Mouse (Mus musculus) adrenal gland, postnatal 36 days (tissue): ENCODE results near the gene Pxk. TPM values are rescaled to one million over a fixed set of nuclear protein-coding genes. Genes with fewer than 3 reads are reported as not detected.
A peak's percentile ranks its signal among the peaks of the same experiment; 100 is the strongest.

Experiments used
- DNase-seq, 2 experiments: peaks; one replicate each; pipeline ENCODE4 v3.0.0; 2021; ENCODE audit warnings: mixed read lengths in 1 of 2
- total RNA-seq, 2 experiments: library from RNA; stranded (reverse); gene quantifications; 2 replicates each; pipeline ENCODE4 v1.2.3; 2021

Gene Pxk
- total RNA-seq, 2 experiments from 2014 or later: 56.7 to 98.1 TPM

DNA sequence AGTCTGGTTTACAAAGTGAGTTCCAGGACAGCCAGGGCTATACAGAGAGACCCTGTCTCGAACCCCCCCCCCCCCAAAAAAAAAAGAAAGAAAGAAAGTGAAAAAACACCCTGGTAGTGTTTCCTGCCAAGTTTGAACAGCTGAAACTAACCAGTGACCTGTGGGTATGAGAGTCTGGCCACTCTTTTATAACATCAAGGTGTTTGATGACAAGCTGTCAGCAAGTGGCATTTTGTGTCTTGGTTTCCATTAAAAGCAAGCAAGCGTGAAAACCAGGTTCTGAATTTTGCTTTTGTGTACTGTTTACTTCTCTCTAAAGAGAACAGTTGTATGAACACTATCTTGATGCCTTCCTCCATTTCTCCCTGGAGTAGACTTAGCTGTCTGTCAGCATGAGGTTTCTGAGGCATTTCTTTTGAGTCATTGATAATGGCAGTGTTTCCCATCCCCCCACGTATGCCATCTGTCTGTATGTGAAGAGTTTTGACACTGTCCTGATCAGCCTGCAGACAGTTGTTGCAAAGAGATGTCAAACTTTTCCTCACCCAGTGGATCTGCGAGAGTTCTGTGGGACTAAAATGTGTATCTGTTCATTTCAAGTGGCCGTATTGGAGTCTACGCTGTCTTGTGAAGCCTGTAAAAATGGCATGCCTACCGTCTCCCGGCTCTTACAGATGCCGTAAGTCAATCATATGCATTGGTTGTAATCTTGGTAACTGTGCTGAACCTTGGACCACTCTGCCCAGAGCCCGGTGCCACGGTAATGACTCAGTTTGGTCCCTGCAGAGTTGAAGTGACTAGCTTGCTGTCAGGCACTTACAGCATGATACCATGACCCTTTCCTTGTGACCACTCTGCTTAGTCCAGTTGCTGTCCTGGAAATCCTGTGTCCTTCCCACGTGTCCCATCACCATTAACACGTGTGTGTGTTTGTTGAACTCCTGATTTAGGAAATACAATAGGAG lies 47.9 kb downstream of the Pxk start:
- no peak for DNase-seq

DNA sequence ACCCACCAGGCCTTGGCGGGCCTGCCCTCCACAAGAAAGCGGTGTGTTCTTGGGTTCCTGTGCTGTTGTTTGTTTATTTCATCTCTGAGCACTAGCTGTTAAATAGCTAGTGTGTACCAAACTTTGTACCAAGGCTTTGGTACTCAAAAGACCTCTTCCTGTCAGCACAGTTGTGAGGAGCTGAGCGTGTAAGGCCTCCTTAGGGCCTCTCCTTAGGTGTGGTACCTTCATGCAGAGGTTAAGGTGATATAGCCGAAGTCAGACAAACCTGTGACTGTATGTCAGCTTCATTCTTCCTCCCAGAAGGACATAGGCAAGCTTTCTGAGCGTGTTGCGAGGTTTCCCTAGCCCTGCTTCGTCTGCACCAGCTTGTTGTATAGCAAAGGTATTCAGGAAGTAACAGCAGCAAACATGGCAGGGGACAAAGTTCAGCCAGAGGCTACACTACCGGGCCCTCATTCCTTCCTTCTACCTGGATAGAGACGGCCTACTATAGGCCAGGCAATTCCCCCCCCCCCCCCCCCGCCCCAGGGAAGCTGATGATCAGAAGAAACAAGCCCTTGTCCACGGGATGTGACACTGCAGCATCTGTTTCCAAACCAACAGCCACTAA lies 48.7 kb downstream of the Pxk start:
- DNase-seq: no peak

DNA sequence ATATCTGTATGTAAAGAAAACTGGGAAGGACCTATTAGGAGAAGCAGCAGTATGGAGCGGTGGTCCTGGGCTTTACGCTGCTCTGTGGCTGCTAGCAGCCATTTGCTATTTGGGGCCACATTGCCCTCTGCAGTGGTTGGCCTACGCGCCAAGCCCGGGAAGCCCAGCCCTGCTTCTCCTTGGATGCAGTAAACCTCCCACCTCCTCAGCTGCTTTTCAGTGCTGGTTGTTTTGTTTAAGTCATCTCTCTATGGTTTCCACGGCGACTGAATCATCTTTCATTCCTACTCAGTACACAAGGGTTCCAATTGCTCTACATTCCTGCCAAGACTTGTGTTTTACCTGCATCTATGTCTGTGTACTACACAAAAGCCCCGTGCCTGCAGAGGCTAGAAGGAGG lies 50.8 kb downstream of the Pxk start:
- DNase-seq: no peak

DNA sequence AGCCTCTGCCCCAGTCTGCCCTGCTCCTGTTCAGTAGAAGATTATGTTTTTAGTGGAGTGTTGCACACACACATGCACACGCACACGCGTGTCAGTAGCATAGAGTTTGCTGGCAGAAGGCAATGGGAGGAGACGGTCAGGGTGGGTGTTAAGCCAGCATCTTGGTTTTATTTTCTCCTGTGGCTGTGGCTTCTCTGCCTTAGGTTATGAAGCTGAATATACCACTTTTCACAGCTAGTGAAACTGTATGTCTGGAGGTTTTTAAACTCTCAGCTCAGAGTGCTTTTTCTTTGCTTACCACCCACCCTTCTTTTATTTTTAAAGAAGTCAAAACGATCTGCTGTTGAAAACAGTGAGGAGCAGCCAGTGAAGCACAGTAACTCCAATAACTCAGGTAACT lies 53.7 kb downstream of the Pxk start:
- DNase-seq: no peak

DNA sequence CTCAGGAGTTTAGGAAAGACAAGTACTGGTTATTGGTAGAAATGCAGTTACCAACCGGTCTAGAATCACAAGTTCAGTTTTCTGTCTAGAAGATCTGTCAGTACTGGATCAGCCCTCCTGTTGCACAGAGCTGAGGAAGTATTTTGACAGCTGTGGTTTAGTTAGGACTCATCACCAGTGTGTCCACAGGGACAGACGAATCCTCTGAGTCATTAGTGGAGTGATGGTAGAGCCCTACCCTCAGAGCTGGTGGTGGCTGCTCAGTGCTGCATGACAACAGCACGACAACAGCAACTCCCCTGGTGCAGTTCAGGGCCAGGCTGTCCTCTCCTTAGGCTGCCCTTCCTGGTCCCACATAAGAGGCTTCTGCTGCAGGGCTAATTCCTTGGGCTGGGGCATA lies 56.1 kb downstream of the Pxk start:
- peak in 1 of 2 experiments; percentile 18 for DNase-seq

DNA sequence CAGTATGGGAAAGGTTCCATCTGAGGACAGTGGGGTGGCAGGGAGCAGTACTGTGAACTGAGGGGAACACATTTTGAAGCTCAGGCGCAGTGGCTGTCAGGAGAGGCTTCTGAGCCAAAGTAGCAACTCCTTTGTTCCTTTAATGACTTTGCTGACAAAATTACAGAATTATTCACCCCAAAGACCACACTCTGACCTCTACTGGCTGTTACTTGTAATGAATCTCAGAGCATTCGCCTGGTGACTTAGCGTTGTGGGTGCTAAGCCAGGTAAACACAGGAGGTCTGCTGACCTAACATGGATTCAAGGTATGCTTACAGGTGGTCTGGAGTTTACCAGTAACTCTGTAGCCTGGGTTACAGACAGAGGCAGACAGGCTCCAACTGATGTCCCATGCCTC lies 58.9 kb downstream of the Pxk start:
- DNase-seq: no peak

DNA sequence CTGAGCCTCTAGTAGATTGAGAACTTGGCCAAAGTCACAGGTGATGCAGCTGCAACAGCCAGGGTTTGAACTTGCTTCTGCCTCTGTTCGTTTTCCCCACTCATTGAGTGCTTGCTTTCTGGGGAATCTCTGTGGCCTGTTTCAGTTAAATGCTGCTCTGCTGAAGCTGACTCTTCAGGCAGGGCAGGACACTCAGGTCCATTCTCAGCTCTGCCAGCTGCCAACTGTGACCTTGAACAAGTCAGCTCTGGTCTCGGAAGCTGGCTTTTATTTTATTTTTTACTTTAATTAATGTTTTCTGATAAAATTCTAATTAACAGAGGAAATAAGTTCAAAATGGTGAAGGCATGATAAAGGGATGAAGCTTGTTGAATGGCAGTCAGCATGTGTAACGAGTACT lies 60.7 kb downstream of the Pxk start:
- peak; percentile 45 to 55 for DNase-seq

DNA sequence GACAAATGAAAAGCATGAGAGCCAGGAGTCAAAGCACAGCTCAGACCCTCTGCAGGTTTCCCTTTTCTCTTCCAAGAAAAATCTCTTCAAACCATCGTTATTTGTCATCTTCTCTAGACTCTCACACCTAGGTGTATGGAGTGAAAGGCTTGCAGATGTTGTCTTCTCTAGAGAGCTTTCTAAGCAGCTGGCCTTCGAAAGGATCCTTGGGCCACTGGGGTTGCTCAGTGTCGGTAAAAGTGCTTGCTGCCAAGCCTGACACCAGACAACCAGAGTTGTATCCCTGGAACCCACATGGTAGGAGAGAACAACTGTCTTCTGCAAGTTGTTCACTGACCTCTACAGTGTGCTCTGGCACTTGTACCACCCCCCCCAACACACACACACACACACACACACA lies 61.1 kb downstream of the Pxk start:
- DNase-seq: peak; percentile 35 to 44

DNA sequence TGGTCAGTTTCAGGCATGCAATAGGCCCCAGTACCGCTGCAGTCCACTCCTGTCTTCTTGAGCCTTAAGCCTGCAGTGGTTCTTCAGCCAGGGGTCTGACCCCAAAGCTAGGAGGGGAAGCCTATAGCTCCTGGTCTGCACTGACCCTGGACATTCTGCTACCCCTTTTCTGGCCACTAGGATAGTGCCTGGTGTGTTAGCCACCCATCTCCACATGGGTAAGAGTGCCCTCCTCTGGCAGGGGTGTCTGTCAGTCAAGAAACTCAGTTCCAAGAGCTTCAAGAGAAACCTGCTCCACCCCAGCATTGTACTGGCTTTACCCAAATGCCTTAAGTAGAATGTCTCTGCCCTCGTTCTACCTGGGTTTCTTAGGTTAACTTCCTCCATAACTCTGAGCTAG lies 63.8 kb downstream of the Pxk start:
- DNase-seq: peak; percentile 36 to 68

DNA sequence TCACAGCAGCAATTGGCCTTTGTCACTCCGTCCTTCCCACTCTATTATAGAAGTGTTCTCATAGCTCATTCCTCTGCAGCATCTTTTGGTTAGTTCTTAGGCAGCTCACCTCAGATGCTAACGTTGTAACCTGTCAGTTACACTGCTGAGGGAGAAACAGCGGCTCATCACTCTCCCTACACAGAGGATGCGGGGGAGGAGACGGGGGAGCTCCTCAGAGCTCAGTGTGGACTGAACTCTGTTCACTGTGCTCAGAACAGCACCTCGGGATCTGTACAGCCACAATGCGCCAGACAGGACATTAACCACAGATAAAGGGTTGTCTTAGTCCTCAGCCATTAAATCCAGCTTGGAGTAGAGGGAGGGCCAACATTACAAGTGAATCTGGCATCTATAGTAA lies 66.5 kb downstream of the Pxk start:
- no peak for DNase-seq

DNA sequence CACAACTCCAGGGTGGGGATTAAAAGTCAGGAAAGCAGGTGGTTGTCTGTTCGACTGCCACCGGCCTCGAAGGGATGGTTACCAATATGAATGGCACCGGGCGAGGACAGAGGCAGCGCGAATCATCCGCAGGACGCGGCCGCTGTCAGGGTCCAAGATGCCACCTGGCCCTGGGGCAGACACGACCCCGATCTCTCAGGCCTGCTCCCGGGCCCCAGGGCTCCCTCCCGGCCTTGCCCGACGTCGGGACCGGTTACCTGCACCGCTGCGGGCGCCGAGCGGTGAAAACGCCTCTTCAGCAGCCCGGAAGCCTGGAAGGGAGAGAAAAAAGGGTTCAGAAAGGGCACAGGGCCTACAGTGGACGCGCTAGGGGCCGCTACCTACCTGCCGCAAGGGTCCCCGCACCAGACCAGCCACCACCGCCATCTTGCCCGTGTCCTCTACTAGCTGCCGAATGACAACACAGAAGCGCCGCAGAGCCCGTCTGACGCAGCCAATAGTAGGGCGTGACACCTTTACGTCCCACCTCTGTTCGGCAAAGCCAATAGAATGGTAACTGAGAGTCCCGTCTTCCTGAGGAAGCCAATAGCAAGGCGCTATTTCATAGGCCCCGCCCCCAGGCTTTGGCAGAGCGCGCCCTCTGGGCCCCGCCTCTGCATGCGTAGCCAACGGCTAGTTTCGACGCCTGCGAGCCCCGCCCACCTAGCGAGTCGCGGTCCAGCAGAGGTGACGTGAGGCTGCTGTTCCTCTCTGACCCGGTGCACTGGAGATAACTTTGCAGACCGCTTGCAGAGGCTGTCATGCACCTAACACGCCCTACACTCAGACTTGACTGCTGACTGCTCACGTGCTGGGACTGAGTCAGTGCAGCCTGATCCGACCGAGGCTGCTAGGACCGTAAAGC lies 74.7 kb downstream of the Pxk start, which contains the start of gene Pdhb:
TSS of gene Pdhb (minus strand) at position 519 of the 904 bp plus-strand sequence.
- peak; percentile 99 to 100 for DNase-seq

DNA sequence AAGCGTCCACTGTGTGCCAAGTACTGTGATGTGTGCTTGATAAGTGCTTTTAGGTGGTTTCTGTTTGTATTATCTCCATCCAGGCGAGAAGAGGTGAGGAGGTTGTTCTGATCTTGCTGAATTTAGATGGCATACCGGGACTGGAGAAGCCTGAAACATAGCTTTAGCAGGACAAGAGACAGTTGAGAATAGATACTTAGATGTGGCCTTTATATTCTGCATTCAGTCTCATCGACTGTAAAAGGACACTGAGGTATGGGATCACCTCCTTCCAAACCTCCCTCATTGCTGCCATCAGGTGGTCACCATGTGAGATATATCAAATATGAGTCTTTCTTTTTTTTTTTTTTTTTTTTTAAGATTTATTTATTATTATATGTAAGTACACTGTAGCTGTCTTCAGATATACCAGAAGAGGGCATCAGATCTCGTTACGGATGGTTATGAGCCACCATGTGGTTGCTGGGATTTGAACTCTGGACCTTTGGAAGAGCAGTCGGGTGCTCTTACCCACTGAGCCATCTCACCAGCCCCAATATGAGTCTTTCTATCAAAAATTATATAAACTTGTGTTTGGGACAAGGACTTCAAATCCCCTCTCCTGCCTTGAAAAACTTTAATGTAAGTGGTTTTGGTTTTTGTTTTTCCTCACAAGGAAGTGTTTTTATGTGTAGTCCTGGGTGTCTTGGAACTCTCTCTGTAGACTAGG lies 75.7 kb downstream of the Pxk start:
- peak; percentile 14 to 55 for DNase-seq

DNA sequence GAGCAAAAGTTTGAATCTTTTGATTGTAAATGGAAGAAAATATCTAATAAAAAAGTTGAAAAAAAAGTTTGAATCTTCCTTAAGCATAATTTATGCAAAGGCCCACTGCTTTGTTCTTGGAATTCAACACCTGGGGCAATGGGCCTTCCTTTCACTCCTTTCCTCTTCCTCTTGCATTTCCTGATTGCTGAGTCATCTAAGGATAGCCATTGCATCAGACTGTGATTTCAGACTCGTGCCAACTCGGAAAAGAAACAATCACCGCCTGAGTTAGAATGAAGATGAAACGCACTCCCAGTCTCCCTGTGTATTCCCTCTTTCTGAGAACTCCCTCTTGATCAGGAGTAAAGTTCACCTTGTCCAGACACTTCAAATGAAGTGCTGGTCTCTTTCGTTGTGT lies 76.6 kb downstream of the Pxk start:
- DNase-seq: no peak

DNA sequence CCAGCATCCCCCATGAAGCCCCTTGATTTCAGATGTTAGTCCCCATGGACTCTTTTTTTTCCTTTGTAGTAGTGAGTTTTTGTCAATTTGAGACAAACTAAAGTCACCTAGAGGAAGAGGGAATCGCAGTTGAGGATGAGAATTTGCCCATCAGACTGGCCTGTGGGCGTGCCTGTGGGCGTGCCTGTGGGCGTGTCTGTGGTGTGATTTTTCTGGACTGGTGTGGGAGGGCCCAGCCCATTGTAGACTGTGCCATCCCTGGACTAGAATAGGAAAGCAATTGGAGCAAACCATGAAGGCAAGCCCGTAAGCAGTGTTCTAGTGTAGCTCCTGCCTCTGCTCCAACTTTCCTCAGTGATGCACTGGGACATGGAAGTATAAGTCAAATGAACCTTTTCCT lies 78.2 kb downstream of the Pxk start:
- peak; percentile 48 to 59 for DNase-seq

DNA sequence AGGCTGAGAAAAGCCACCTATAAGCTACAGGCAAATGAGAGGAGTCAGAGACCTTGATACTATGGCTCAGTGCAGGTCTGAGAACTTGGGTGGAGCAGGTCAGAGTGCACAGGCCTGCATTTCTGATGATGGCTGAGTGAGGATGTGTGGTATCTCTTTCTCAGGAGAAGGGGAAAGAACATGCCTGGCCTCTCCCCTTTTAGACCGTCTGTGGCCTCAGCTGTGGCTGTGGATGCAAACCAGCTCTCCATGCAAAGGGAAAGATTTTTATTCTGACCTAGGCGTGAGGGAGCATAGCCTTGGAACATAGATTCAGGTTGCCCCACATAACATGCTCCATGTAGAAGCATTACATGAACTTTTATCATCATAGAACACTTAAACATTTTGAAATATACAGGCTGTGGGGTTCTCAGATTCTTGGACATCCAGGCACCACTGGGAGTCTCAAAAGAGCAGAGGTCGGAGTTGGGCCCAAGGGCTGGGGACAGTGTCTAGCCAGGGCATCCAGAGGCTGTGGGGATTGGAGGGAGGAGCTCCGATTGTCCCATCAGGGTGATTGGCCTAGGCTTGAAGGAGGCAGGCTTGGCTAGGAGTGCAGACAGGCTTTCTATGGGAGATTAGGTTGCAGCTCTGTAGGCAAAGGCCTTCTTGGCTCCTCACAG lies 82.5 kb downstream of the Pxk start:
- no peak for DNase-seq

DNA sequence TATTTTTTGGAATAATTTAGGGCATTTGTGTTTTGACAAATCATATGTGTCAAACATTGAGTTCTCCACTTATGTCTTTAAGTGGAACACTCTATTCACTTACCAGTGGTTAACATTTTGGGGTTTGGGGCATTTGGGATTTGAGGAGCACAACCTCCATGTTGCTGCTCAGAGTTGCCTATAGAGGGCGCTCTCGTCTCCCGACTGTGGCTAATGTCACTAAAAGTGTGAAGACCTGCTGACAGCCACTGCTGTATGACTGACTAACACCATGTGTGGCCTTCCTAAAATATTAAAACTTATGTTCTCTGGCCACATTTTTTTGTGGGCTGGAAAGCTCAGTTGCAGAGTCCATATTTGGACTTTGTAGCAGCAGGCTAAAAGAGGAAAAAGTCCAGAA lies 85.3 kb downstream of the Pxk start:
- peak in 1 of 2 experiments; percentile 20 for DNase-seq

DNA sequence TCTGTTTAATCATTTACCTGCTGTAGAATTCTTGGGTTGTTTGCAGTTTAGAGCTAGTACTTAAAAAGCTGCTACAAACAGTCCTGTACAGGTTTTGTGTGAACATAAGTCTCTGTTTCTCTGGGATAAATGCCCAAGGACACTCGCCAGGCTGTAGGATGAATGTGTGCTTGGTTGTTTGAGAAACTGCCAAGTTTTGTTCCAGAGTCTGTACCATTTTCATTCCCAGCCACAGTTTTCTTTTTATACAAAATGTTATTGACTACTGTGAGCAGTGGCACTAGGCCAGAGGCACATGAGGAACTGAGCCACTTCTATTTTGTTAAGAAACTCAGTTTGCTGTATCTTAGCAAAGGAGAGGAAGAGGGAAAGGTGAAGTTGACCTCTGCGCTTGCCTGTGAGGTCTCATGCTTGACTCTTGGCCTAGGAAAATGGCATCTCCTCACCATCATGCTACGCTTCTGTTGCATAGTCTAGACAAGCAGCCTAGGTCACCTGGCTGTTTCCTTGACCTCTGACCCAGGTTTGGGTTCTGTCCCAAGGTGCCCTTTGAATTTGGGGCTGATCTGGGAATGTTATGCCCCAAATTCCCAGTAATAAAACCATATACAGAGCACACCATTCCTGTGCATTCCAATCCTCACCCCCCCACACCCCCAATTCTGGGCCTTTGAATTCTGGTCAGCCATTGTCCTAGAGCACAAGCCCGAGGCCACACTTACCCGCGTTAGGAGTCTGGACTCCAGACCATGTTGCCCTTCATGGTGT lies 88.5 kb downstream of the Pxk start:
- peak; percentile 35 to 52 for DNase-seq

DNA sequence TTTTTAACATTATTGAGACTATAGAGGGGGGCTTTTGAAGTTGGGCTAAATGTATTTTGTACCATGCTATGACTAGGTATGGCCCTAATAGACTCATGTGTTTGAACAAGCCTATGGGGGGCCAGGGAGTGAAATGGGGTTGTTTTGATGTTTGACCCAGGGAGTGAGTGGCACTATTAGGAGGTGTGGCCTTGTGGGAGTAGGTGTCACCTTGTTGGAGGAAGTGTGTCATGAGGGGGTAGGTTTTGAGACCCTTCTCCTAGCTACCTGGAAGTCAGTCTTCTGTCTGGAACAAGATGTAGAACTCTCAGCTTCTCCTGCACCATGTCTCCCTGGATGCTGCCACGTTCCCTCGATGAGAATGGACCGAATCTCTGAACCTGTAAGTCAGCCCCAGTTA lies 92.5 kb downstream of the Pxk start:
- DNase-seq: no peak

DNA sequence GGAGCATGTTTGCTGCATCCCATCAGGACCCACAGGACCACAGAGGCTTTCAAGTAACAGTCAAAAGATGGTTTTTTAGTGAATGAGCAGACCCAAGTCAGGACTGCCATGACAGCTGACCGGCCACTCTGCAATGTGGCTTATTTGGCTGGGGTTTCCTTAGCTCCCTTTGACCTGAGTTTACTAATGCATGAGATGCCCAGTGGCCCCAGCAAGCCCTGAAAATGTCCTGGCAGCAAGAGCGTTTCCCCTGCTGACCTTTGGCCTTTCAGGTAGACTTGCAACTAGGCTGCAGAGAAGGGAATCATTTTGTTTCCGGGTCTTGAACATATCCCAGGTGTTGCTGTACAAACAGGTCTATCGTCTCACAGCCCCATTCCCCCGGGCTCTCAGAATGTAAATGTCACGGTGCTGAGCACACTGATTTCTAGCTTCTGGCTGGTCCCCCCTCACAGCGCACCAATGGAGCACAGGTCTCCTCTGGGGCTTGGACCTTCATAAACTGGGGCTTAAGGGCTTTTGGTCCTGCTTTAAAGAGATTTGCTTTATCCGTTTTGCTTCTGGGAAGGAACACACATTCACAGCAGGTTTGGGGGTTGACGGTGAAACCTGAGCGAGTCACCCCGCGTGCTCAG lies 93.4 kb downstream of the Pxk start:
- DNase-seq: no peak

DNA sequence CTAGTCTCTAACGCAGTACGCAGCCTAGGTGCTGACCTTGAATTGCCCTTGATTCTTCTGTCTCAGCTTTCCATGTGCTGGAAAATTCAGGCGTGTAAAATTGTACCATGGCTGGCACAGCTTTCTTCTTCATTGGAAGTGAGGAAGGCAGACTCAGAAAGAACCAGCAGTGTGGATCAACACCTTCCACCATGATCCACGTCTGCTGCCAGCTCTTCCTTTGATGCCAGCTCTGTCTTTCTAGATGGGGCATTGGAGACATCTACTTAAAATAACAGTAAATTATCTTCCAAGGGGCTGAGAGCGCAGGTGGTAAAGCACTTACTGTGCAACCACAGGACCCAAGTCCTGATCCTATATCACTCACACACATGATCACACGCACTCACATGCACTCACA lies 94.7 kb downstream of the Pxk start:
- DNase-seq: no peak
